Mouse (Mus musculus): Measurements from ENCODE around the gene Krt83.

Krt83 gene

GRCm38 (mm10) chr15:101479007-101479665, 12.2 kb downstream of the Krt83 start:
- no peak for ATAC-seq (ENCODE audit: insufficient number of reproducible peaks, low FRiP score, low TSS enrichment)

GRCm38 (mm10) chr15:101472952-101473528, 18.3 kb downstream of the Krt83 start, which contains the start of gene Krt86:
Gene Krt86, plus strand, starts transcription at chr15:101473478.
- no peak for ATAC-seq (ENCODE audit: insufficient number of reproducible peaks, low FRiP score, low TSS enrichment)

- no peak for ATAC-seq (ENCODE audit: insufficient number of reproducible peaks, low FRiP score, low TSS enrichment)
These were observed 22.2 kb downstream of the Krt83 start for GRCm38 (mm10) chr15:101469093-101469492.

- no peak for ATAC-seq (ENCODE audit: insufficient number of reproducible peaks, low FRiP score, low TSS enrichment)
These were observed 27.7 kb downstream of the Krt83 start, which contains the start of gene Krt81 for GRCm38 (mm10) chr15:101463651-101464050. Gene Krt81, minus strand, starts transcription at chr15:101463751.

GRCm38 (mm10) chr15:101459283-101459682, 32.0 kb downstream of the Krt83 start:
- no peak for ATAC-seq (ENCODE audit: insufficient number of reproducible peaks, low FRiP score, low TSS enrichment)

GRCm38 (mm10) chr15:101458361-101458930, 32.9 kb downstream of the Krt83 start:
- ATAC-seq (ENCODE audit: insufficient number of reproducible peaks, low FRiP score, low TSS enrichment): no peak

GRCm38 (mm10) chr15:101455891-101456290, 35.4 kb downstream of the Krt83 start:
- ATAC-seq (ENCODE audit: insufficient number of reproducible peaks, low FRiP score, low TSS enrichment): no peak

GRCm38 (mm10) chr15:101455292-101455691, 36.0 kb downstream of the Krt83 start:
- no peak for ATAC-seq (ENCODE audit: insufficient number of reproducible peaks, low FRiP score, low TSS enrichment)

GRCm38 (mm10) chr15:101454774-101455173, 36.5 kb downstream of the Krt83 start:
- ATAC-seq (ENCODE audit: insufficient number of reproducible peaks, low FRiP score, low TSS enrichment): no peak

GRCm38 (mm10) chr15:101453093-101453736, 38.1 kb downstream of the Krt83 start:
- peak; percentile 52; the same call in 1 of the 2 replicates for ATAC-seq (ENCODE audit: insufficient number of reproducible peaks, low FRiP score, low TSS enrichment)

- no peak for ATAC-seq (ENCODE audit: insufficient number of reproducible peaks, low FRiP score, low TSS enrichment)
These were observed 43.9 kb downstream of the Krt83 start, which contains the start of gene Krt88 for GRCm38 (mm10) chr15:101447444-101447843. Gene Krt88, plus strand, starts transcription at chr15:101447744.

GRCm38 (mm10) chr15:101446572-101446971, 44.7 kb downstream of the Krt83 start:
- no peak for ATAC-seq (ENCODE audit: insufficient number of reproducible peaks, low FRiP score, low TSS enrichment)

- no peak for ATAC-seq (ENCODE audit: insufficient number of reproducible peaks, low FRiP score, low TSS enrichment)
These were observed 50.5 kb downstream of the Krt83 start for GRCm38 (mm10) chr15:101440837-101441236.

- no peak for ATAC-seq (ENCODE audit: insufficient number of reproducible peaks, low FRiP score, low TSS enrichment)
These were observed 52.8 kb downstream of the Krt83 start, which contains the start of gene Krt87 for GRCm38 (mm10) chr15:101438555-101438954. Gene Krt87, minus strand, starts transcription at chr15:101438804.

- no peak for ATAC-seq (ENCODE audit: insufficient number of reproducible peaks, low FRiP score, low TSS enrichment)
These were observed 54.7 kb downstream of the Krt83 start for GRCm38 (mm10) chr15:101436611-101437010.
